Mouse (Mus musculus): ENCODE results near the gene Drosha. TPM values are rescaled to one million over a fixed set of nuclear protein-coding genes. Genes with fewer than 3 reads are reported as not detected.
"Not testable (repeated sequence)": the region's sequence is repeated elsewhere in the genome, so short reads cannot be mapped to it uniquely, and the experiment has no call there.

Drosha gene
- polyA plus RNA-seq, 1 experiment from 2014 or later = 47.3 TPM

DNA sequence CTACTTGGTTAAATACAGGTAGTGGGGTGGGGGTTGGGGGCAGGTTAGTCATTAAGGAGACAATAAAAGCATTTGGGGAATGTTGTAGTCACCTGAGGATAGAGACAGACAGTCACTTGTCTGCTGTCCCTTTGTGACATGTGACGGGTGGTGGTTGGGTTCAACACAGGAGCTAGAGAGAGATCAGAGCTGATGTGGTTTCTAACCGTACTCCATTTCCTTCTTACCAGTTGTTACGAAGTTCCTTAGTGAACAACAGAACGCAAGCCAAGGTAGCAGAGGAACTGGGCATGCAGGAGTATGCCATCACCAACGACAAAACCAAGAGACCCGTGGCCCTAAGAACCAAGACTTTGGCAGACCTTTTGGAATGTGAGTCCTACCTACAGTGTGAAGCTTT, 99.2 kb downstream of the Drosha start:
- ChIA-PET CTCF (no interaction called here), POLR2A (no interaction called here)
- no peak for DNase-seq (ENCODE audit: low read depth, low spot score)
- no peak for TF ChIP-seq CTCF (IDR thresholded peaks at IDR 0.05)
- in situ Hi-C loops (cut with MboI; ENCODE audit: low pct_unique_long_range_greater_than_20kb) = no loop called here
- no peak for ATAC-seq
- no peaks in the 10 kb centered on the region for H3K27me3 ChIP-seq

DNA sequence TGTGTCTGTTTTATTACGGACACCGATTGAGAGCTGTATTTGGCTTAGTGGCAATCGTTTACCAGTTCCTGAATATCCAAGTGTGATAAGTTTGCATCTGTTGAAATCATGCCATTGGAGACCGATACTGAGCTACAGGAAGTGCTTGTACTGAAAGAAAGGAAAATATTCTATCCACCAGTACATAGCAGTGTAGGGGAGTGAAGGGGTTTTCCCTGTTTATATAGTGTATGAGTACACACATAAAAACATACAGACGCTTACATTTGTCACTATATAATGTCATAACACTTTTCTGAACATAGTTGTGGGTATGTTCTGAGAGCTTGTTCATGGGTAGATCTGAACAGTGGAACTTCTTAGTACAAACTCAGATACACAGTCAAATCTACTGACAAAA, 106.9 kb downstream of the Drosha start:
- DNase-seq (ENCODE audit: low read depth, low spot score) = no peak
- TF ChIP-seq CTCF (IDR thresholded peaks at IDR 0.05) = no peak
- no peaks in the 10 kb centered on the region for H3K27me3 ChIP-seq
- no peak for ATAC-seq
- ChIA-PET POLR2A (no interaction called here), CTCF (no interaction called here)
- in situ Hi-C loops (cut with MboI; ENCODE audit: low pct_unique_long_range_greater_than_20kb) = no loop called here

DNA sequence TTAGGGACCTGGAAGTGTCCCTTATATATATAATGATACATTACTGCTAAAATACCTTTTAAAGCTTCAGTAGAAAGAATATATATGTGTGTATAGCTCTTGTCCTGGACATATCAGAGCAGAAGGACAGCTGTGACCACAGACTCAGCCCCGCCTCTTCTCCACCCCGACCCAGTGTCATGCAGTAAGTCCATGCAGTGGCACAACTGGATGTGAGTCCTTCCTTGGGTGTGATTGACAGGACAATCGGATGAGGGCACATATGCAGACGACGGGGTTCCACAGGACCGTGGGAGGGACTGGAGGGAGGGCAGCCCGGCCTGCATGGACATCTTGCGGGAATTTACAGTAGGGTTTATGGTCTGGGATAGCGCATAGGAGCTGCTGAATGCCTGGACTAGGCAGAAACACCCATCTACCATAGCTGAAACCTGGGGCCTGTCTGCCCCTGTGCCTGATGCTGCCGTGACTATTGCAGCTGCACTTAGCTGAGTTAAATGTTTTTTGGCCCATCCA, 111.7 kb downstream of the Drosha start:
- in situ Hi-C loops (cut with MboI; ENCODE audit: low pct_unique_long_range_greater_than_20kb) = no loop called here
- no peak for DNase-seq (ENCODE audit: low read depth, low spot score)
- ChIA-PET POLR2A (no interaction called here), CTCF (interaction anchor here (1.5 kb wide), 1 partner anchor 8 kb away, joined by 4 read pairs; no protein-coding TSS in a partner anchor)
- TF ChIP-seq CTCF (IDR thresholded peaks at IDR 0.05) = no peak
- no peak for ATAC-seq
- no peaks in the 10 kb centered on the region for H3K27me3 ChIP-seq

GRCm38 (mm10) chr15:12937326-12937725, 112.7 kb downstream of the Drosha start:
- in situ Hi-C loops (cut with MboI; ENCODE audit: low pct_unique_long_range_greater_than_20kb); DNase-seq (ENCODE audit: low read depth, low spot score); ATAC-seq; POLR2A ChIA-PET; H3K27me3 ChIP-seq: not testable (repeated sequence)
- CTCF ChIA-PET = interaction anchor here (1.5 kb wide), 1 partner anchor 9 kb away, joined by 4 read pairs; no protein-coding TSS in a partner anchor

DNA sequence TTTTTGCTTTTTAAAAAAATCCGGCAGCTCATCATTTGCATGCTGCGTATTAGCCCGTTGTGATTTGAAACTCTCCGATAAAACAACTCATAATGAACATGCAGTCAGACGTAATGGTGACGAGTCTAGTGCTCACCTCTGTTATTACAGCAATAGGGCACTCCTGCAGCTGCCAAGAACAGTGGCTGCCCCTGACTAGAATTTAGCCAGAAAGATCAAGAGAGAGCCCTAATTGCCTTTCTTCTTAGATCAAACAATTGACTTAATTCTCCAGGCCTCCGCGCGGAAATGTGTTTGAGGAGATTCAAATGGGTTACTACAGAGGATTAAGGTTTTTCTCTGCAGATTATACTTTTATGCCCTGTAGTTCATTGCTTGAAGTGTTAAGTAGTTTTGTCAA, 116.5 kb downstream of the Drosha start:
- ATAC-seq (no peak), DNase-seq (ENCODE audit: low read depth, low spot score) (no peak)
- no peak for TF ChIP-seq CTCF (IDR thresholded peaks at IDR 0.05)
- ChIA-PET POLR2A (no interaction called here), CTCF (interaction anchor here (1.1 kb wide), 1 partner anchor 8 kb away, joined by 3 read pairs; no protein-coding TSS in a partner anchor)
- in situ Hi-C loops (cut with MboI; ENCODE audit: low pct_unique_long_range_greater_than_20kb) = no loop called here
- no peaks in the 10 kb centered on the region for H3K27me3 ChIP-seq

GRCm38 (mm10) chr15:12941651-12942180, 117.1 kb downstream of the Drosha start:
- no peaks in the 10 kb centered on the region for H3K27me3 ChIP-seq
- TF ChIP-seq CTCF (IDR thresholded peaks at IDR 0.05) = no peak
- ChIA-PET POLR2A (no interaction called here), CTCF (interaction anchor here (1.1 kb wide), 1 partner anchor 8 kb away, joined by 3 read pairs; no protein-coding TSS in a partner anchor)
- in situ Hi-C loops (cut with MboI; ENCODE audit: low pct_unique_long_range_greater_than_20kb) = no loop called here
- ATAC-seq (no peak), DNase-seq (ENCODE audit: low read depth, low spot score) (no peak)

DNA sequence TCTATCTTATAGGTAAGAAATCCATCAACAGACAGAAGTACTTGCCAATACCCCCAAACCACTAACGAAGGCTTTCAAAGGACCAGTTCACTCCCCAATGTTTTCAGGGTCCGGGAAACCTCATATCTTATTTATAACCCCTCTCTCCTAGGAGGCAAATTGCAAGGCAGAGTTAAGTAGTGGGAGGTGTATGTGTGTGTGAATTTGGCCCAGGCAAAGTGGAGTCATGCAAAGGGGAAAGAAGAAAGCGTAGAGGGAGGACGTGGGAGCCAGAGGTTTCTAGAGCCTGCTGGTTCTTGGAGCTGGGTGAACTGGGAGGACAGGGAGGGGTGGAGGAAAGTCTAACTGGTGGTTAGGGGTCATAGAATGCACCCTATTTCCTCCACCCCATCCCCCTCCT, 117.8 kb downstream of the Drosha start:
- no peaks in the 10 kb centered on the region for H3K27me3 ChIP-seq
- no peak for ATAC-seq
- no peak for TF ChIP-seq CTCF (IDR thresholded peaks at IDR 0.05)
- in situ Hi-C loops (cut with MboI; ENCODE audit: low pct_unique_long_range_greater_than_20kb) = no loop called here
- DNase-seq (ENCODE audit: low read depth, low spot score) = no peak
- ChIA-PET CTCF (no interaction called here), POLR2A (interaction anchor here (0.7 kb wide), 1 partner anchor 94 kb away, joined by 3 read pairs; no protein-coding TSS in a partner anchor)

DNA sequence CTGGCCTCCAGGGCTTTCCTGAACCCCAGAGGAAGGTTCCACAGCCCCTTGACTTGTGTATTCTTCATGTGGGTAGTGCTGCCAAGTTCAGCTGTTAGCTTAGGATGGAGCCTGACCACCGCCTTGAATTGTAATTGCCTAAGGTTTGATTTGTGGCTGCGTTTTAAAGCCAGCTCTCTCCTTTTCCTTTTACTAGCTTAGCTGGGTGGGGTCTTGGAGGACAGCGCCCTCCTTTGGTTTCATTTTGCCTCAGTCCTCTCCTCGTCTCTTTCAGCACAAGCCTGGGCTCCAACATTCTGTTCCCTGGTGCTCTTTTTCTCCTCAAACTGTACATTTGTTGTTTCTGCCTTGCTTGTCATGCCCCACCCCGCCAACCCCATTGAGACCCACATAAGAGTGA, 133.4 kb downstream of the Drosha start:
- no peak for TF ChIP-seq CTCF (IDR thresholded peaks at IDR 0.05)
- ChIA-PET POLR2A (no interaction called here), CTCF (no interaction called here)
- H3K27me3 ChIP-seq = no peaks in the 10 kb centered on the region
- ATAC-seq (no peak), DNase-seq (ENCODE audit: low read depth, low spot score) (no peak)
- in situ Hi-C loops (cut with MboI; ENCODE audit: low pct_unique_long_range_greater_than_20kb) = no loop called here

DNA sequence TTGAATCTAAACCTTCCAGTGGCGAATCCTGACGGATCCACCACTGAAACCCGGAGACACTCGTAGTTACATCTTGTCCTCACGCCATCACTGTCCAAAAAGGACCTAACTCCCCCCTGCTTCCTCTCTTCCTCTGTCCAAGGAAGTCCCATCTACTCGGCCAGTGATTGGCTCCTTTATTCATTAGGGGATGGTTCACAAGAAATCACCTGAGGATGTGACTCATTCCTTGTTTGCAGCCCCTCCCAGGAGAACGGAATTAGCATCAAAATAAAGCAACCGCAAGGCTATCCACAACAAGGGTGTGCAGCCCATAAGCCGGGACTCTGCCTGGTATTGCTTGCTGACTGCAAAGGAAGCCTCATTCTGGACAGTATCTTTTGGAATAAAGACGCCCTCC, 137.6 kb downstream of the Drosha start:
- no peak for TF ChIP-seq CTCF (IDR thresholded peaks at IDR 0.05)
- POLR2A ChIA-PET = no interaction called here
- in situ Hi-C loops (cut with MboI; ENCODE audit: low pct_unique_long_range_greater_than_20kb) = no loop called here
- H3K27me3 ChIP-seq = no peaks in the 10 kb centered on the region
- ATAC-seq (no peak), DNase-seq (ENCODE audit: low read depth, low spot score) (no peak)
- CTCF ChIA-PET = no interaction called here

- H3K27me3 ChIP-seq = no peaks in the 10 kb centered on the region
- no peak for TF ChIP-seq CTCF (IDR thresholded peaks at IDR 0.05)
- CTCF ChIA-PET = no interaction called here
- peak; percentile 81 for ATAC-seq
- POLR2A ChIA-PET = no interaction called here
- peak; percentile 3 for DNase-seq (ENCODE audit: low read depth, low spot score)
- in situ Hi-C loops (cut with MboI; ENCODE audit: low pct_unique_long_range_greater_than_20kb) = no loop called here
Measured at GRCm38 (mm10) chr15:12965209-12965608, 140.6 kb downstream of the Drosha start.

GRCm38 (mm10) chr15:12968815-12969214, 144.2 kb downstream of the Drosha start:
- ChIA-PET CTCF (interaction anchor here (0.9 kb wide), 1 partner anchor 1084 kb away, joined by 3 read pairs; no protein-coding TSS in a partner anchor), POLR2A (no interaction called here)
- in situ Hi-C loops (cut with MboI; ENCODE audit: low pct_unique_long_range_greater_than_20kb) = no loop called here
- DNase-seq (ENCODE audit: low read depth, low spot score) = no peak
- no peaks in the 10 kb centered on the region for H3K27me3 ChIP-seq
- no peak for ATAC-seq
- TF ChIP-seq CTCF (IDR thresholded peaks at IDR 0.05) = no peak

- H3K27me3 ChIP-seq = no peaks in the 10 kb centered on the region
- in situ Hi-C loops (cut with MboI; ENCODE audit: low pct_unique_long_range_greater_than_20kb) = no loop called here
- no peak for TF ChIP-seq CTCF (IDR thresholded peaks at IDR 0.05)
- CTCF ChIA-PET = interaction anchor here (1.0 kb wide), 1 partner anchor 19 kb away, joined by 3 read pairs; no protein-coding TSS in a partner anchor
- ATAC-seq (no peak), DNase-seq (ENCODE audit: low read depth, low spot score) (no peak)
- POLR2A ChIA-PET = no interaction called here
Measured at GRCm38 (mm10) chr15:12972441-12972840, 147.8 kb downstream of the Drosha start.

Other genes with a start within 250 kb of the Drosha start
- gene Pdzd2, start 84.9 kb upstream of the Drosha start, polyA plus RNA-seq (2021) = 0.10 TPM
- gene 6030458C11Rik, start 166 bp upstream of the Drosha start, polyA plus RNA-seq (2021) = 16.2 TPM